Mouse (Mus musculus) layer of hippocampus, postnatal 25 days (tissue): ENCODE data around the gene Six5. TPM values are rescaled to one million over a fixed set of nuclear protein-coding genes. Genes with fewer than 3 reads are reported as not detected.

Experiments
- DNase-seq, 2 experiments: peaks; one replicate each; pipeline ENCODE4 v3.0.0; 2022; ENCODE audit warnings: mixed read lengths in 2 of 2, low spot score in 1 of 2; ENCODE audit errors: extremely low spot score in 1 of 2
- total RNA-seq, 2 experiments: library from RNA; stranded (reverse); gene quantifications; 2 replicates each; pipeline ENCODE4 v1.2.3; 2021

Gene Six5
- total RNA-seq, 2 experiments from 2014 or later = 1.8 to 2.6 TPM

DNA sequence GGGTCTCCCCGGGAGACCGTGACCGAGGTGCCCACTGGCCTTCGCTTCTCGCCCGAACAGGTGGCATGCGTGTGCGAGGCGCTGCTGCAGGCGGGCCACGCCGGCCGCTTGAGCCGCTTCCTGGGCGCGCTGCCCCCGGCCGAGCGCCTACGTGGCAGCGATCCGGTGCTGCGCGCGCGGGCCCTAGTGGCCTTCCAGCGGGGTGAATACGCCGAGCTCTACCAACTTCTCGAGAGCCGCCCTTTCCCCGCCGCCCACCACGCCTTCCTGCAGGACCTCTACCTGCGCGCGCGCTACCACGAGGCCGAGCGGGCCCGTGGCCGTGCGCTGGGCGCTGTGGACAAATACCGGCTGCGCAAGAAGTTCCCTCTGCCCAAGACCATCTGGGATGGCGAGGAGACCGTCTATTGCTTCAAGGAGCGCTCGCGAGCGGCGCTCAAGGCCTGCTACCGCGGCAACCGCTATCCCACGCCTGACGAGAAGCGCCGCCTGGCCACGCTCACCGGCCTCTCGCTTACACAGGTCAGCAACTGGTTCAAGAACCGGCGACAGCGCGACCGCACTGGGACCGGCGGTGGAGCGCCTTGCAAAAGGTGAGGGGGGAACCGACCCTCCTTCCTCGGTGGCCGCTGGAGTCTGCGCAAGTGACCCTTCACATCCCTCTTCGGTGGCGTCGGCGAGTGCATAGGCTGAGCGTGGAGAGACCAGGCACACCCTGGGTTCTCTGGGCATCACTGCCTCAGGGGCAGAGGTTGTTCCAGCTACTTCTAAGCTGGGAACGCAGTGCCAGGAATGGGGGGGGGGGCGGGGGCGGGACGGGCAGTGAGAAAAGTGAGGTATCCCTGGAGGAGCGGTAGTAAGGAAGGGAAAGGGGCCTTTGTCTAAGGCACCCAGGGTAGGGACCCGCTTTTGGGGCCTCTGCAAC, 694 bp downstream of the Six5 start:
- no peak for DNase-seq

DNA sequence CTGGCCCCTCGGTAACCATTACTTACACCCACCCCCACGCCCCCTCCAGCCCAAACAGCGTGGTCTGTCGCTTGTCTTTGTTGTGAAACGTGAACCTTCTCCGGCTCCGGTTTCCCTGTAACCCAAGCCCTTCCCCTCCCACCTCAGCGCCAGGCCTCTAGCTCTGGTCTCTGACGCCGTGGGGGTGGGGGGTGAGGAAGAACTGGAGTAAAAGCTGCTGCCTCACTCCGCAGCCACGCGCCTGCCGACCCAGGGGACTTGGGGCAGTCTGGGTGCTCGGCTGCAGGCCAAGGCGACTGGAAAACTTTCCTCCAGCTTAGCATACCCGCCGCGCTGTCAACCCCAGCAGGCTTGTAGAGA, 1.3 kb downstream of the Six5 start:
- DNase-seq = no peak

DNA sequence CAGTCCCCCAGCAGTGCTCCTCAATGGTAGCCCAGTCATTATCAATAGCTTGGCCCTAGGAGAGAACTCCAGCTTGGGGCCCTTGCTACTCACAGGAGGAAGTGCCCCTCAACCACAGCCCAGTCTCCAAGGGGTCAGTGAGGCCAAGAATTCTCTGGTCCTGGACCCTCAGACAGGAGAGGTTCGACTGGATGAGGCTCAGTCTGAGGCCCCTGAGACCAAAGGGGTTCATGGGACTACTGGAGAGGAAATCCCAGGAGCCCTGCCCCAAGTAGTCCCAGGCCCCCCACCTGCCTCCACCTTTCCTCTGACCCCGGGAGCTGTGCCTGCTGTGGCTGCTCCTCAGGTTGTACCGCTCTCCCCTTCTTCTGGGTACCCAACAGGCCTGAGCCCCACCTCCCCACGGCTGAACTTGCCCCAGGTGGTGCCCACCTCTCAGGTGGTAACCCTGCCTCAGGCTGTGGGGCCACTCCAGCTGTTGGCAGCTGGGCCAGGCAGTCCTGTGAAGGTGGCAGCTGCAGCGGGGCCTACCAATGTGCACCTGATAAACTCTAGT, 2.1 kb downstream of the Six5 start:
- no peak for DNase-seq

DNA sequence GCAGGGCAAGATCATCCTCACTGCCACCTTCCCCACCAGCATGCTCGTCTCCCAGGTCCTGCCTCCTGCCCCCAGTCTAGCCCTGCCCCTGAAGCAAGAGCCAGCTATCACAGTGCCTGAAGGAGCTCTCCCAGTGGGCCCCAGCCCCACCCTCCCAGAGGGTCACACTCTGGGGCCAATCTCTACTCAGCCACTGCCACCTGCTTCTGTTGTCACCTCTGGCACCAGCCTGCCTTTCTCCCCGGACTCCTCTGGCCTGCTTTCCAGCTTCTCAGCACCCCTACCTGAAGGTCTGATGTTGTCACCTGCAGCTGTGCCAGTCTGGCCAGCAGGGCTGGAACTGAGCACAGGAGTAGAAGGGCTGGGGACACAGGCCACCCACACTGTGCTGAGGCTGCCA, 2.8 kb downstream of the Six5 start:
- DNase-seq = no peak

DNA sequence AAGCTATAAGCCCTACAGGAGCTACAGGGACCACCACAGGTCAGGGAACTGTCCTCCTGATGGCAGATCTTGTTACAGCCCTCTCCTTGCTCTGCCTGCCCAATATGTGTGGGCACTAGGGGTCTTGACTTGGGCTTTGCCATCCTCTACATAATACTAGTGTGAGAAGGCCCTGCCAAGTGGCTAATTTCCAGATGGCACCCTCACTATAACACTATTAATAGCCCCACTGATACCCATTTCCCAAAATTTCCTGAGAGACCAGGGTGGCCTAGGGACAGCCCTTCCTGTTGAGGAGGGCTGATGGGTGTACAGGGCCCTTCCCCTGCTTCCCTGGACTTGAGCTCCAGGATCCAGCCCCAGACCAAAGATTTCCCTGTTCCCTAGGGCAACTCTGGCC, 3.5 kb downstream of the Six5 start:
- DNase-seq = no peak

DNA sequence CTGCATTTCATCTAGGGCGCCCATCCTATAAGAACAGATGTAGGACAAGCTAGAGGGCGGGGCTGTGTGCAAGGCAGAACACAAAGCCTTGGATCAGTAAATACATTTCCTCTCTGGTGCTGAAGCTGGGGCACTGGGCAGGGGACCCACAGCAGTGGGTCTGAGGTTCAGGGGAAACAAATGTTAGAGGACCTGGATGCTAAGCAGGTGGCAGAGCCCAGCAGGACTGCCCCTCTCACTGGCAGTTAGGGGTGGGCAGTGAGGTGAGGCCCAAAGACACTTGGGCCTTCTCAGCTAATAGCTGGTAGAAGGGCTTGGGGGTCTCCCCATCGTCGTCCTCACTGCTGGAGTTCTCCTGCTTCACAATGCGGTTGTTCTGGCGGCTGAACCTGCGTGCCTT, 4.4 kb downstream of the Six5 start:
- DNase-seq = no peak

DNA sequence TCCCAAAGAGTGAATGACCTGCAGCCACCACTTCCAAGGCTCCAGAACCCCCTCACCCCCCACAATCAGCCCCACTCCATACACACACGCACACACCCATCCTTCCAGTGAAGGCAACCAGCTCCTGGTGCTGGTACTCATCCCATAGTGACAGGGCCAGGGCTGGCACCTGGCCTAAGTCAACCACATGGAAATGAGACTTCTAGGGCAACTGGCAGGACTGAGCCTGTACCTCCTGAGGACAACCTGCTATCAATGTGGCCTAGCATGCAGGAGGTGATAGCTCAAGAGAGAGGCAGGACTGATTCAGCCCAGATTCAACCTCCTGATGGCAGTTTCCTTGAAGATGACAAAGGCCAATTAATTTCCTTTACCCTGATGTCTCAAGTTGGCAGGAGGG, 5.9 kb downstream of the Six5 start:
- DNase-seq = no peak

DNA sequence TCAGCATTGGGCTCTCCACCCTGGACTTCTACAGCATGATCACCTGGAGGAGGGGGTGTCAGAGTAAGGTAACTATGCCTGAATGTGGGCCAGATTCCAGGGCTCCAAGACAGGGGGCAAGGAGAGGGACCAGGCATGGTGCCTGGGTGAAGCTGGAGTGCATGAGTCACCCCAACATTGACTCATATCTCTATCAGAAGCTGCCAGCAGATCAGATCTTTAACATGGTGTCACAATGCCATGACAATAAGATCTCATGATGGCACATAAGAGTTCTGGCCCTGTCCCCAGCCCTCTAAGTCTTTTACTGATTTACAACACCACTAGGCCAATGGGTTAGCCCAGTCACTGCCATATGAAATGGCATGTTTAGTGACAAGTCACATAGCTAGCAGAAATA, 9.3 kb downstream of the Six5 start:
- no peak for DNase-seq

DNA sequence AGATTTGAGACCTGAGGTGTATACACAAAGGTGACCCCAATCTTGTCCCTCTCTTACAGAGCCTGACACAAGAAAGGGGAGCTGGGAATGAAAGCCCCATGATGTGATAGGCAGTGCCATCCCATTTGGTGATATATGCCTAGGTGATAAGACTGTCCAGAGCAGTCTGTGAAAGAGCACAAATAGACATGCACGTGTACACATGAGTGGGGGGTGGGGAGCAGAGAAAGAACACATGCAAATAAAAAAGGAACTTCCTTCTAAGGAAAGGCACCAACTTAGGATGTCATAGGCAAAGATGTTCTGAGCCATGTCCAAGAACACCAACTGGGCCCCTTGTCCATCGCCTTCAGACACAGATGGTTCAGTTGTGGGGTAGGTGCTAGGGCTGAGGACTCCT, 10.1 kb downstream of the Six5 start:
- no peak for DNase-seq

DNA sequence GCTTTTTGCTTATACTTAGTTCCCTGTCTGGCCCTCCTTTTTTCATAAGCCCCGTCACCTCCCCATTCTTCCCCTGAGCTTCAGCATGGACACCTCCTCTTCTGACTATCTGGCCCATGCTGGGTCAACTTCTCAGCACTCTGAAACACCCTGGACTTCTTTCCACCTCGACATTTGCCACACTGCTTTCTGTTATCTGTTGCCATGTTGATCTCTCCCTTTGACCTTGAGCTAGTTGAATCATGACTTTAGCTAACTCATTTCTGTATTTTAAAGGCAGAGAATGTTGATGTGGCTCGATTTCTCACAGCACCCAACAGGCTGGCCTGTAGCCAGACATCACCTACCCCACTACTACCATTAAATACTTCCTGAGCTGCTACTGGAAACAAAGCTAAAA, 13.0 kb downstream of the Six5 start:
- DNase-seq = no peak

DNA sequence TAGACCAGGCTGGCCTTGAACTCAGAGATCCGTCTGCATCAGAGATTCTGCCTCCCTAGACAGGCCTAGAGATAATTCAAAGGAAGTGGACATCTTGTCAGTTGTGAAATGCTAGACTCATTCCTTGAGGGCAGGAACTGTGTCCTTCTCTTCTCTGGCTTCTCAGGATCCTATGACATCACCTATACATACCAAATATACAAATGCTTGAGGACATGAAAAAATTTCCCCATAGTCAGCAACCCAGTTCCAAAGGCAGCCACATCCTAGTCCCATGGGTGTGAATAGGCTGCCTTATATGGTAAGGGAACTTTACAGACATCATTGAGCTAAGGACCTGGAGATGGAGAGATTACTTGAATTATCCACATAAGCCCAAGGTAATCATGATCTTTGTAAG, 15.2 kb downstream of the Six5 start:
- DNase-seq = no peak

DNA sequence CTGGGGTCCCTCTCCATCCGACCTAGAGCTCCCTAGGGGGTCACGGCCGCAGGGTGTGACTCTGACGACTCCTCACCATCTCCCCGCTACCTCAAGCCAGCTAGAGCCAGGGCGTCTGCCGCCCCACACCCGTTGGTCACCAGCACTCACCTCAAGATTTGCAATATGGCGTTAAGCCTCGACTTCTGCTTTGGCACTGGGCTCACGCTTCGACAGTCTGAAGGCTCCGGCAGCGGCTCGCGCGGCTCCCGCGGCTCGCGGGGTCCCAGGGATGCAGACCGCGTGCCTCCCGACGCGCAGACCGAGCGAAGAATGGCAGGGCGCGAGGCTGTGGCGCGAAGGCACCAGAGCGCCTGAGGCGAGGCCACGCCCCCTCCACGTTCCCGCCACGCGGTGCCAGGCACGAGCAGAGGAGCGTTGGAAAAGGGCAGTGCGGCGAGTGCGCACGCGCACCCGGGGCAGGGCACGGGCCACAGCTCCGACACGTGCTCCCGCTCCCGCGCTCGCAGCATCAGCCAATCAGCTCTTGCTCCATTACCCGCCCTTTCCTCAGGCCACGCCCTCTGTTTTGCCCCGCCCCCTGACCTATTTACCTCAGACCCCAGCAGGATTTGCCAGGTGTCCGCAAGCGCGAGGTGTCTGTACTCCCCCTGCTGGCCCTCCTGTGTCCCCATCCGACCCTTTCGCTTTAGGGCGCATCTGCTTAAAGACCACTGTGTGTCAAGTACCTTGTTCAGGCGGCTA, 23.8 kb downstream of the Six5 start, which contains the start of gene Gm4969:
Gene Gm4969 (minus strand): TSS at position 341 of the 744 bp plus-strand sequence.
- peak in 1 of 2 experiments; percentile 31 for DNase-seq

DNA sequence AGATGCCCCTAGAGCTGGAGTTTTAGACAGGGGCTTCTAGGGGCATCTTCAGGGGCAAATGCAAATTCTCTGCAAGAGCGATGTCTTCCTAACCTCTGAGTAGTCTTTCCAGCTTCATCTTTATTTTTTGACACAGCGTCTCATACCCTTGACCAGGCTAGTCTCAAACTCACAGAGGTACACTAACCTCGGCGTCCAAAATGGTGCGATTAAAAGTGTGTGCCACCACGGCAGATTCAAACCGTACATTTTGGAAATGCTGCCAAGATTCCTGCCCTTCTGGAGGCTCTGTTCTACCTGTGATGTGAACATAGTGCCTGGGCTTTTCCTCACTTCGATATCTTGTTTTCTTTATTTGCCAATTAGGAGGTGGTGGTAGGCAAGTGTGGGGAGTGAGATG, 24.7 kb downstream of the Six5 start:
- no peak for DNase-seq

DNA sequence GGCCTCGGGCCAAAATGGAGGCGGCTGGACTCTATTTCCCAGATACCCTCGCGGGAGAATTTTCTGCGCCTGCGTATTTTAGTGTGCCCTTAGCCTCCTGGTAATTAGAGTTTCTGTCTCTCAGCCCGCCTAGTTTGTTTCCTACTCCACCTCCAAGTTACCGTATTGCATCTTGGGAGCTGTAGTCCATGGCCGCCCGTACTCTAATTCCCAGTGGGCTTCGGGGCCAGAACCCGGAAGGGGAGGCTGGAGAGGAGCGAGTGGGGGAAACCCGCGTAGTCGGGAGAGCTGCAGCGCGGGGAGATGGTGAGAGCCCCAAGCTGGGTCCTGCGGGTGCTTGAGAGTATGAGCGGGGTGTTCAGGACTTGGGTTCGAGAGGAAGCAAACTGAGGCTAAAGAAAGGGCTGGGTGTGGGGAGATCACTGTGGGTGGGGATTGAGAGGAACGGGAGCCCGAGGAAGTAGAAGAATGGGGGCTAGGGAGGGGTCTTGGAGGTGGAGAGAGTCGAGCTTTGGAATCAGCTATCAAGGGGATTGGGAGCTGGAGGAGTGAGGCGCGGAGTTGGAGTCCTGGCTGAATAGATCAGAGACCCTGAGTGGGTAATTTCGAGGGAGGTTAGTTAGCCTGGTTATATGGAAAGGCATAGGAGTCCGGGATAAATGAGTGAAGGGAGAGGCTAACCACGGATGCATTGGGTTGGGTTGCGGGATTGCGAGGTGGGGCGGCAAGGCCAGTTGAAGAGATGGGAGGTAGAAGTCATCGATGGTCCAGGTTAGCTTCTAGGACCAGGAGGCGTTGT, 25.4 kb downstream of the Six5 start, which contains the start of gene Fbxo46:
Gene Fbxo46 (plus strand): TSS at position 229 of the 799 bp plus-strand sequence.
- DNase-seq = peak; percentile 79 to 82

DNA sequence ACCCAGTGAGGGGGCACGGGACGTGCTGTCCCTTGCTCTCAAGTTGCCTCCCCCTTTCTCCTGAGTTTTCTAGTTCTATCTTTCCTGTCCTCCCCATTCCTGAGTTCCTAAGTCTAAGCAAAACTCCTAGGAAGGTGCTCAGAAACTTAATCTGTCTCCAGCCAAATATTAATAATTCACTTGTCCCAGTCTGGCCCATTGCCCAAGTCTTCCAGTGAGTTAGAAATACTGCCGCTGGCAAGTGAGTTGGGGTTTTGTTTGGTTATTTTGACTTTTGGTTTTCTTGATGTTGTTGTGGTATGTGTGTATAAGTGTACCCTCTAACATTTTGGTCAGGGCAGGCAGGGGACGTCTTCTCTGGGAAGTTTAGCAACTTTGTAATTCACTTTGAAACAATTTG, 27.3 kb downstream of the Six5 start:
- DNase-seq = no peak

DNA sequence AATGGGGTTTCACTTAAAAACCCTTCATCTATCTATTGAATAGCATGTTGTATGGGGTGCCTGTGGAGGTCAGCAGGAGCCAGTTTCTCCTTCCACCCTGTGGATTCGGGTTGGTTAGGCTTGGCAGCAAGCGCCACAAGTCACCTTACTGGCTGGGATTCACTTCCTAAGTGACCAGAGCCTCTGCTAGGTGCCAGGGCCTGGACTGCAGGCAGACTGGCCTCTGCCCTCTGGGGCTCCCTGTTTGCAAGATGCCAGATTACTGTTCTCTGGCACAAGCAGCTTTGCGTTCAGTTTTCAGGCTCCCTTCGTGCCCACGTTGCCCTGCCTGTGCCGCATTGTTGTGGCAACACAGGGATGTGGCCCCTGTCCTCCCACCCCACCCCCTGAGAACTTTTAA, 30.3 kb downstream of the Six5 start:
- no peak for DNase-seq

DNA sequence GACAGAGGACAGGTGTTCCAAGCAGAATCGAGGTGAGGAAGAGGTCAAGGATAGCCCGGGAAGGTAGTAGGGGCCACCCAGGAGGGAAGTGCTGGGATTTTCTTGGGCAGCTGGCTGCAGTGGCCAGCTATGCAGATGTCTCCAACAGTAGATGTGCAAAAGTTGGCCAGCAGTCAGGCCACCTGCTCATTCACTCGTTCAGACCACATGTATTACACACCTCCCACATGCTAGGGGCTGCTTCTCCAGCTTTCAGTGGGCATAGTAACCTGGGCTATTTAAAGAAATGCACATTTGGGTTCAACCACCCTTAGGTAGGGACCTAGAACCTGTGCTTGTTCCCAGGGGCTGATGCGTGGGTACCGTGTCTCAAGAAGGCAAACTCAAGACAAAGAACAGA, 33.4 kb downstream of the Six5 start:
- DNase-seq = no peak

DNA sequence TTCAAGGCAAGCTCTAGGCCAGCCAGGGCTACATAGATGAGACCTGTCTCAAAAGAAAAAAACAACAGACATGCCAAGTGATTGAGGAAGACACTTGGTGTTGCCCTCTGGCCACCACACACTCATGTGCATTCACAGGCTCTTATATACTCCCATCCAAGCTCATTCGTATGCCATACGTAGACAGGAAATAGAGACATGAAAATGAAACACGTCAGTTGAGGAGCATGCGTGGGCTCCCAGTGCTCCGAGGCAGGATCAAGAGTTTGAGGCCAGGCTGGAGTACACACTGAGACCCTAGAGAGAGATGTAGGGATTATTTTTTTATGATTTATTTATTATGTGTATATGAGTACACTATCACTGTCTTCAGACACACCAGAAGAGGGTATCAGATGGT, 35.0 kb downstream of the Six5 start:
- no peak for DNase-seq

DNA sequence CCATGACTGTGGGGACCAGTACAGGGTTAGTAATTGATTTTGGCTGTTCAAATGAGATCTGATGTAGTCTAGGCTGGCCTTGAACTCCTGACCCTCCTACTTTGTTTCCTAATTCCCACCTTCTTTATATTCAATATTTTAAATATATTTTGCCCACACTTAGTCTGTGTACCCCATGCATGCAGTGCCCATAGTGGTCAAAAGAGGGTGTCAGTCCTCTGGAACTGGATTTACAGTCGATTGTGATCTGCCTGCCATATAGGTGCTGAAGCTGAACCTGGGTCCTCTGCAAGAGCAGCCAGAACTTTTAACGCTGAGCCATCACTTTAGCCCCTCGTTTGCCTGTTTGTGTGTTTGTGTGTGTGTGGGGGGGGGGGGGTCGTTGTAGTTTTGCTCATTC, 36.3 kb downstream of the Six5 start:
- no peak for DNase-seq

DNA sequence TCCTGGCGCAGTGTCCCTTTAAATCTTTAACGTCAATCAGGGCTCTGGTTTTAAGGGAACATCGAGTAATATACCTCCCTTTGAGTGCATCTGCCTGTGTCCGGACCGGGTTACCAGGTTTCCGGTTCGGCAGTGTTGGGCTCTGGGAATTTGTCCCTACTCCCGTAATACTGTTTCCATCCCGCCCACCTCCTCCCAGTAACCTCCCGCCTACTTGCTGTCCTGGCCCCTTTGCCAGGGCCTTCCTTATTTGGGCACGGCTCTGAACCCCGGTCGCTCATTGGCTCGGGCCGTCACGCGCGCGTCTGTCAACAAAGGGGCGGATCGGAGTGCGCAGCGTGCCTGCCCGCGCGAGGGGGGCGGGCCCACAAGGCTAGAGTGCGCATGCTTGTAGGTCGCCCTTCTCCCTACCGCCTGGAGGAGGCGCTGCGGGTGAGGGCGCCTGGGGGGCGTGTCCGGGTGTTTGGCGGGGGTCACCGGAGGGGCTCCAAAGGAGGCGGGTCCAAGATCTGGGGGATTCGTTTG, 37.0 kb downstream of the Six5 start:
- peak; percentile 87 to 94 for DNase-seq
